Comparison of ENCODE assay signal across 10 mouse cellular contexts in genomic region chr6:86209133-86210016, GRCm38 (mm10). TPM values are rescaled to one million over a fixed set of nuclear protein-coding genes. Genes with fewer than 3 reads are reported as not detected.
A peak's percentile ranks its signal among the peaks of the same experiment; 100 is the strongest.
DNase-seq lines count a peak whose midpoint lies in the region; ATAC-seq and TF ChIP-seq lines count a peak whose summit lies in the region.
"Had no signal": no experiment of that assay in that cellular context is flagged by ENCODE, and none has a peak within 500 bp of the region (broad histone marks: within the 10 kb centered on the region; RNA-seq: fewer than 3 reads in every experiment).

No protein-coding gene starts in this region.

- DNase-seq in heart, postnatal 36 days = no peak
- no peak for DNase-seq in liver, postnatal 0 days
- DNase-seq in hindbrain, postnatal 0 days (ENCODE audit: low spot score) = no peak
- peak; percentile 3 for DNase-seq in skeletal muscle tissue, adult 2 months (ENCODE audit: low read depth, low spot score)
- DNase-seq in thymus, postnatal 14 days = no peak
- DNase-seq in thymus, postnatal 25 days = no peak
- DNase-seq: cerebellum, postnatal 36 days; spleen, adult 18-20 months had no signal

- H3K4me3 ChIP-seq in heart, embryonic 12.5 days = peak overlapping the region; percentile 2; the same call in 1 of the 2 replicates
- H3K4me3 ChIP-seq in liver, postnatal 0 days (ENCODE audit: low read depth, low read length) = no peak overlapping the region
- no peak overlapping the region for H3K4me3 ChIP-seq in liver, embryonic 12.5 days
- H3K4me3 ChIP-seq in hindbrain, postnatal 0 days (ENCODE audit: low read length) = no peak overlapping the region

- intact Hi-C loops in heart, postnatal 36 days (cut with DNase I) = no loop called here

- WGBS in heart, embryonic 12.5 days = 52% methylated on average over 17 of the region's 17 CpGs
- WGBS in liver, postnatal 0 days (ENCODE audit: insufficient replicate concordance) = 35% methylated on average over 17 of the region's 17 CpGs
- WGBS in liver, embryonic 12.5 days (ENCODE audit: insufficient replicate concordance) = 58% methylated on average over 17 of the region's 17 CpGs
- WGBS in hindbrain, postnatal 0 days = 39% methylated on average over 17 of the region's 17 CpGs

- no peak for TF ChIP-seq EP300 in liver, postnatal 0 days (IDR thresholded peaks at IDR 0.05; ENCODE audit: low read depth)

- peak overlapping the region; percentile 31 for H3K4me2 ChIP-seq in heart, embryonic 12.5 days
- H3K4me2 ChIP-seq in liver, postnatal 0 days (ENCODE audit: low read depth, low read length) = peak overlapping the region; percentile 42
- H3K4me2 ChIP-seq in liver, embryonic 12.5 days = no peak overlapping the region
- H3K4me2 ChIP-seq in hindbrain, postnatal 0 days (ENCODE audit: low read depth, low read length) = peak overlapping the region; percentile 7

- H3K4me1 ChIP-seq in heart, embryonic 12.5 days (replicated peaks) = peaks cover 13% of the 10 kb centered on the region
- H3K4me1 ChIP-seq in liver, postnatal 0 days (ENCODE audit: insufficient read depth) = peaks cover 18% of the 10 kb centered on the region
- 0 out of 2 replicates have a peak, but pooled peaks cover 9% of the 10 kb centered on the region for H3K4me1 ChIP-seq in liver, embryonic 12.5 days
- H3K4me1 ChIP-seq in hindbrain, postnatal 0 days (ENCODE audit: insufficient read depth, low read length) = no peaks in the 10 kb centered on the region

- no peak overlapping the region for H3K27ac ChIP-seq in heart, embryonic 12.5 days (ENCODE audit: poor library complexity, severe bottlenecking)
- peak overlapping the region; percentile 52 for H3K27ac ChIP-seq in liver, postnatal 0 days (ENCODE audit: low read depth)
- no peak overlapping the region for H3K27ac ChIP-seq in liver, embryonic 12.5 days
- H3K27ac ChIP-seq in hindbrain, postnatal 0 days = no peak overlapping the region

- no peak for TF ChIP-seq CTCF in liver, postnatal 0 days (IDR thresholded peaks at IDR 0.05; ENCODE audit: low read depth)
- TF ChIP-seq CTCF in hindbrain, postnatal 0 days (IDR thresholded peaks at IDR 0.05; ENCODE audit: low read depth) = no peak

- no peaks in the 10 kb centered on the region for H3K27me3 ChIP-seq in heart, embryonic 12.5 days (replicated peaks)
- no peaks in the 10 kb centered on the region for H3K27me3 ChIP-seq in liver, postnatal 0 days (ENCODE audit: insufficient read depth, low read length)
- H3K27me3 ChIP-seq in liver, embryonic 12.5 days (replicated peaks) = 0 out of 2 replicates have a peak, but pooled peaks cover under 1% of the 10 kb centered on the region
- H3K27me3 ChIP-seq in hindbrain, postnatal 0 days (ENCODE audit: insufficient read depth, low read length) = no peaks in the 10 kb centered on the region

- no peaks in the 10 kb centered on the region for H3K36me3 ChIP-seq in heart, embryonic 12.5 days
- no peaks in the 10 kb centered on the region for H3K36me3 ChIP-seq in liver, postnatal 0 days (replicated peaks; ENCODE audit: insufficient read depth, low read length)
- H3K36me3 ChIP-seq in liver, embryonic 12.5 days = no peaks in the 10 kb centered on the region
- H3K36me3 ChIP-seq in hindbrain, postnatal 0 days (ENCODE audit: insufficient read depth, low read length) = no peaks in the 10 kb centered on the region

- H3K9me3 ChIP-seq in heart, embryonic 12.5 days (replicated peaks) = no peaks in the 10 kb centered on the region
- no peaks in the 10 kb centered on the region for H3K9me3 ChIP-seq in liver, postnatal 0 days (ENCODE audit: low read length)
- H3K9me3 ChIP-seq in liver, embryonic 12.5 days (replicated peaks) = no peaks in the 10 kb centered on the region
- no peaks in the 10 kb centered on the region for H3K9me3 ChIP-seq in hindbrain, postnatal 0 days (ENCODE audit: low read length)

- H3K9ac ChIP-seq in heart, embryonic 12.5 days = no peak overlapping the region
- no peak overlapping the region for H3K9ac ChIP-seq in liver, postnatal 0 days (replicated peaks)
- H3K9ac ChIP-seq in liver, embryonic 12.5 days = no peak overlapping the region
- H3K9ac ChIP-seq in hindbrain, postnatal 0 days (replicated peaks; ENCODE audit: low read length) = no peak overlapping the region

- no peak for ATAC-seq in heart, embryonic 12.5 days (ENCODE audit: insufficient number of reproducible peaks, low FRiP score)
- ATAC-seq in liver, postnatal 0 days = peak; percentile 60
- no peak for ATAC-seq in liver, embryonic 12.5 days
- ATAC-seq in hindbrain, postnatal 0 days = 0 out of 2 replicates have a peak, but pooled peaks have one; percentile 49

RNA-seq across cellular contexts. Expression of gene Tgfa, which starts 14.4 kb away (rescaled TPM):
- polyA plus RNA-seq in heart, embryonic 12.5 days (2016; fragmentation: Nextera tagmentation; extraction: Ambion mirVana) = 4.6 and 5.2 TPM in 2 replicates
- total RNA-seq in heart, postnatal 36 days (2021) = 1 to 10 TPM; 1.1 to 1.4 TPM
- polyA plus RNA-seq in liver, postnatal 0 days (2015; fragmentation: Nextera tagmentation; extraction: Ambion mirVana) = 3.0 TPM in 2 replicates
- polyA plus RNA-seq in liver, embryonic 12.5 days (2016; fragmentation: Nextera tagmentation; extraction: Ambion mirVana) = 1.4 and 2.1 TPM in 2 replicates
- 35.4 and 40.5 TPM in 2 replicates for total RNA-seq in hindbrain, postnatal 0 days (2014; rRNA removed)
- 13.6 and 14.2 TPM in 2 replicates for polyA plus RNA-seq in hindbrain, postnatal 0 days (2015; fragmentation: Nextera tagmentation; extraction: Ambion mirVana)

Comparison
In these comparisons a context has a peak if more than half of its experiments do, and no peak if none do; other contexts are left out.
1. ATAC-seq: peak in liver, postnatal 0 days (single experiment) and hindbrain, postnatal 0 days (single experiment); none in heart, embryonic 12.5 days (single experiment) and liver, embryonic 12.5 days (single experiment).